Mouse (Mus musculus): Measurements from ENCODE around the gene Cox7a1.
"Not testable (repeated sequence)": the region's sequence is repeated elsewhere in the genome, so short reads cannot be mapped to it uniquely, and the experiment has no call there.

Gene Cox7a1

GRCm38 (mm10) chr7:30183879-30184289 lies at the start of gene Cox7a1:
Gene Cox7a1 (plus strand): TSS chr7:30184144.
- peak; percentile 97 for DNase-seq (ENCODE audit: low read depth, low spot score)

- DNase-seq (ENCODE audit: low read depth, low spot score) = no peak
Measured at GRCm38 (mm10) chr7:30136826-30137225, 47.1 kb upstream of the Cox7a1 start.

GRCm38 (mm10) chr7:30143170-30143554 lies 40.8 kb upstream of the Cox7a1 start:
- DNase-seq (ENCODE audit: low read depth, low spot score) = no peak

- DNase-seq (ENCODE audit: low read depth, low spot score) = peak; percentile 96
Measured at GRCm38 (mm10) chr7:30143555-30144209, 40.3 kb upstream of the Cox7a1 start.

- DNase-seq (ENCODE audit: low read depth, low spot score) = no peak
Measured at GRCm38 (mm10) chr7:30147011-30147410, 36.9 kb upstream of the Cox7a1 start.

- DNase-seq (ENCODE audit: low read depth, low spot score) = peak; percentile 56
Measured at GRCm38 (mm10) chr7:30154040-30154439, 29.9 kb upstream of the Cox7a1 start.

- peak; percentile 95 for DNase-seq (ENCODE audit: low read depth, low spot score)
Measured at GRCm38 (mm10) chr7:30155507-30155906, 28.4 kb upstream of the Cox7a1 start.

- DNase-seq (ENCODE audit: low read depth, low spot score) = peak; percentile 27
Measured at GRCm38 (mm10) chr7:30163113-30163512, 20.8 kb upstream of the Cox7a1 start.

GRCm38 (mm10) chr7:30164745-30165144 lies 19.2 kb upstream of the Cox7a1 start:
- no peak for DNase-seq (ENCODE audit: low read depth, low spot score)

GRCm38 (mm10) chr7:30168914-30169582 lies 14.9 kb upstream of the Cox7a1 start:
- DNase-seq (ENCODE audit: low read depth, low spot score) = no peak

GRCm38 (mm10) chr7:30169583-30170282 lies 14.2 kb upstream of the Cox7a1 start, which contains the start of gene Zfp146:
Gene Zfp146 (minus strand): TSS chr7:30169750.
- DNase-seq (ENCODE audit: low read depth, low spot score) = peak; percentile 98

- no peak for DNase-seq (ENCODE audit: low read depth, low spot score)
Measured at GRCm38 (mm10) chr7:30170283-30170951, 13.5 kb upstream of the Cox7a1 start.

GRCm38 (mm10) chr7:30176474-30176873 lies 7.5 kb upstream of the Cox7a1 start:
- no peak for DNase-seq (ENCODE audit: low read depth, low spot score)

GRCm38 (mm10) chr7:30178256-30178655 lies 5.7 kb upstream of the Cox7a1 start:
- DNase-seq (ENCODE audit: low read depth, low spot score) = no peak

GRCm38 (mm10) chr7:30181308-30181707 lies 2.6 kb upstream of the Cox7a1 start:
- DNase-seq (ENCODE audit: low read depth, low spot score) = peak; percentile 81

GRCm38 (mm10) chr7:30181929-30182328 lies 2.0 kb upstream of the Cox7a1 start:
- DNase-seq (ENCODE audit: low read depth, low spot score) = not testable (repeated sequence)

GRCm38 (mm10) chr7:30183189-30183588 lies 755 bp upstream of the Cox7a1 start:
- DNase-seq (ENCODE audit: low read depth, low spot score) = not testable (repeated sequence)

- DNase-seq (ENCODE audit: low read depth, low spot score) = no peak
Measured at GRCm38 (mm10) chr7:30184641-30185348, 851 bp downstream of the Cox7a1 start.

- DNase-seq (ENCODE audit: low read depth, low spot score) = peak; percentile 75
Measured at GRCm38 (mm10) chr7:30188344-30189115, 4.6 kb downstream of the Cox7a1 start.

- DNase-seq (ENCODE audit: low read depth, low spot score) = peak; percentile 91
Measured at GRCm38 (mm10) chr7:30189116-30189491, 5.2 kb downstream of the Cox7a1 start.

GRCm38 (mm10) chr7:30192088-30192487 lies 8.1 kb downstream of the Cox7a1 start:
- no peak for DNase-seq (ENCODE audit: low read depth, low spot score)
